Mouse (Mus musculus) limb, embryonic 13.5 days (tissue): ENCODE results near the gene Serinc2. TPM values are rescaled to one million over a fixed set of nuclear protein-coding genes. Genes with fewer than 3 reads are reported as not detected.

Experiments
- ATAC-seq: fragments of 200-750 bp; cut with Nextera tagmentation; 2 replicates; pipeline ENCODE4 v1.8.0; 2017; ENCODE audit warnings: low read depth, moderate number of reproducible peaks, moderate TSS enrichment; ENCODE audit not compliant: low FRiP score
- H3K27ac ChIP-seq: fragments of 300-500 bp; sonication (generic); 2 replicates; pipeline ENCODE4 v1.5.1; 2015; ENCODE audit warnings: inconsistent platforms, mild to moderate bottlenecking, moderate library complexity
- H3K27me3 ChIP-seq: fragments of 300-500 bp; sonication (generic); 2 replicates; pipeline ENCODE4 v1.6.1; 2015; ENCODE audit warnings: mild to moderate bottlenecking, inconsistent platforms
- H3K36me3 ChIP-seq: fragments of 300-500 bp; sonication (generic); 2 replicates; pipeline ENCODE4 v1.6.1; 2015; ENCODE audit warnings: inconsistent platforms, mild to moderate bottlenecking, moderate library complexity
- H3K4me1 ChIP-seq: fragments of 300-500 bp; sonication (generic); 2 replicates; pipeline ENCODE4 v1.6.1; 2015; ENCODE audit warnings: inconsistent platforms
- H3K4me2 ChIP-seq: fragments of 300-500 bp; sonication (generic); replicated peaks from 2 replicates; pipeline ENCODE4 v1.6.1; 2015; ENCODE audit warnings: inconsistent platforms, mild to moderate bottlenecking, moderate library complexity
- H3K4me3 ChIP-seq: fragments of 300-500 bp; sonication (generic); 2 replicates; pipeline ENCODE4 v1.5.1; 2015; ENCODE audit warnings: moderate library complexity, mild to moderate bottlenecking, inconsistent platforms
- H3K9ac ChIP-seq: fragments of 300-500 bp; sonication (generic); 2 replicates; pipeline ENCODE4 v1.6.1; 2015; ENCODE audit warnings: mild to moderate bottlenecking, inconsistent platforms
- H3K9me3 ChIP-seq: fragments of 300-500 bp; sonication (generic); 2 replicates; pipeline ENCODE4 v1.6.1; 2016; ENCODE audit warnings: inconsistent platforms
- WGBS: fragments of 180-500 bp; shearing (Covaris S2); methylation state at CpG from one replicate; pipeline ENCODE4 v1.1.7; 2015; 5-methylcytosine and 5-hydroxymethylcytosine counted together
- polyA plus RNA-seq: library from polyadenylated mRNA; unstranded; fragments of >200 nt; fragmentation: Nextera tagmentation; extraction: Ambion mirVana; gene quantifications from 2 replicates; pipeline ENCODE4 v1.2.1, GENCODE M21; 2015

The Serinc2 gene
- polyA plus RNA-seq, 1 experiment from 2014 or later = 223 TPM

DNA sequence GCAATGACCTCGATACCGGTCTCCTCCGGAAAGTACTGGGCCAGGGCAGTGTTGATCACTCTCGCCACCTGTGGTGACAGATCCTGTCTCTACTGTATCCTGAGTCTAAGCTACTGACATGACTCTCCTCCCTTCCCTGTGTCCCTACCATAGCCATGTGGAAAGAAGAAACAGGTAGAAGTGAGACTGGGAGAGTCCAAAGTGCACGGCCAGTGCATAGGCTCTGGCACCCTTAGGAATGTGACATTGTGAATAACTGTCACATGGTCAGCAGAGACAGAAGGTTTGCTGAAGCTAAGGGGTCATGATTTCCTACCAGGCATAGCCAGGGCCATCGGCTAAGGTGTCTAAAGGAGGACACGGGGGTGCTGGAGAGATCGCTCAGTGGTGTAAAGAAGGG, 63.6 kb downstream of the Serinc2 start:
- Histone ChIP-seq H3K4me2 (no peak overlapping the region), H3K36me3 (no peaks in the 10 kb centered on the region), H3K4me1 (no peaks in the 10 kb centered on the region), H3K9ac (no peak overlapping the region), H3K9me3 (no peaks in the 10 kb centered on the region), H3K27me3 (no peaks in the 10 kb centered on the region), H3K27ac (no peak overlapping the region), H3K4me3 (no peak overlapping the region)
- WGBS = 89% methylated on average over 8 of the region's 8 CpGs
- no peak for ATAC-seq

DNA sequence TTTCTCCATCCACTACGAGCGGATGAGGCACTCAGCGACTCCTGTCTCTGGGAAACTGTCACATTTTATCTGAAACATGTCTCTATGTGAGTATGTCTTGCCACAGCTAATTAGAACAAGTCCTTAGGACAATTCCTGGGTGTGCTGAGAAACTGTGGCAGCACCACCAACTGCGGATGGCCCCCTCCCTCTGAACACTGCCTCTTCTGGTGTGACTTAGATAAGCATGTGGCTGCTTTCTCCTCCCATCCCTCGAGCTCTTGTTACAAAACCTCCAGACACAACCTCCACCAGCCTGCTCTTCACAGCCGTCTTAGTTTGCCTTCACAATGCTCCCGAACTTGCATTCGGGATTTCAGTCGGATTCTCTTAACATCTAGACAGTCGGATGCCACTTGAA, 65.1 kb downstream of the Serinc2 start:
- ATAC-seq = no peak
- H3K4me1 ChIP-seq = no peaks in the 10 kb centered on the region
- 74% methylated on average over 10 of the region's 10 CpGs for WGBS
- H3K4me2 ChIP-seq = no peak overlapping the region
- no peaks in the 10 kb centered on the region for H3K27me3 ChIP-seq
- H3K9ac ChIP-seq = no peak overlapping the region
- no peak overlapping the region for H3K4me3 ChIP-seq
- H3K27ac ChIP-seq = no peak overlapping the region
- no peaks in the 10 kb centered on the region for H3K36me3 ChIP-seq
- no peaks in the 10 kb centered on the region for H3K9me3 ChIP-seq

DNA sequence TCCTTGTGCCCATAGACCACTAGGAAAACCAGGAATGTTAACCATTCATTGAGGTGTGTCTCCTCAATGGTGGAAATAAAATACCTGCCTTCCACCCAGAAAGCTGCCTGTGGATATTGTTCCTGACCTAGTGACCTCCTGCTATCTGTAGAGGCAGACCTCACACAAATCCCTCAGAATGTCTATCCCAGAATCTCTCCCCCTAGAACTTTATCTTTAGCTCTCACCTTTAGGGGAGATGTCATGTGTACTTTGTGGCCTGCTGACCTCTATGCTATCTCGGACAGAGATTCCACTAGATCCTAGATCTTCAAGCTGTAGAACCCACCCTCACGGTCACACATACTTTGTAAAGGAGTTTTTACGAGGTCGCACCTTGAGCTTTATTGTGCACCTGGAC, 65.8 kb downstream of the Serinc2 start:
- 59% methylated on average over 4 of the region's 4 CpGs for WGBS
- no peak for ATAC-seq
- no peaks in the 10 kb centered on the region for H3K9me3 ChIP-seq
- no peaks in the 10 kb centered on the region for H3K4me1 ChIP-seq
- H3K27ac ChIP-seq = no peak overlapping the region
- no peaks in the 10 kb centered on the region for H3K36me3 ChIP-seq
- H3K4me3 ChIP-seq = no peak overlapping the region
- H3K27me3 ChIP-seq = no peaks in the 10 kb centered on the region
- H3K9ac ChIP-seq = no peak overlapping the region
- no peak overlapping the region for H3K4me2 ChIP-seq

DNA sequence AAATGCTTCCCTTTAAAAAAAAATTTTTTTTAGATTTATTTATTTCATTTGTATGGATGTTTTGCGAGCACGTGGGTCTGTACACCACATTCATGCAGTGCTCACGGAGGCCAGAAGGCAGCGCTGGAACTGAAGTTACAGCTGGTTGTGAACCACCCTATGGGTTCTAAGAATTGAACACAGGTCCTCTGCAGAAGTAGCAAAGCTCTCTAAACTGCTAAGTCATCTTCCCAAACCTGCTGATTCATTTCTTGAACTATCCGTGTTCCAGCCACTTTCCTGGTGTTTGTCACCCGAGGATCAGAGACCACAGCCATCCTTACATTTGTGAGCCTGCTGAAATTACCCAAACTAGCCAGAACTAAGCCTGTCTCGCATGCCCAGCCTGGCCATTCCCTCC, 66.6 kb downstream of the Serinc2 start:
- no peaks in the 10 kb centered on the region for H3K27me3 ChIP-seq
- no peak overlapping the region for H3K4me3 ChIP-seq
- H3K36me3 ChIP-seq = no peaks in the 10 kb centered on the region
- H3K4me2 ChIP-seq = no peak overlapping the region
- H3K27ac ChIP-seq = no peak overlapping the region
- H3K9ac ChIP-seq = no peak overlapping the region
- H3K9me3 ChIP-seq = no peaks in the 10 kb centered on the region
- H3K4me1 ChIP-seq = no peaks in the 10 kb centered on the region
- no peak for ATAC-seq
- WGBS = 68% methylated on average over 7 of the region's 7 CpGs

DNA sequence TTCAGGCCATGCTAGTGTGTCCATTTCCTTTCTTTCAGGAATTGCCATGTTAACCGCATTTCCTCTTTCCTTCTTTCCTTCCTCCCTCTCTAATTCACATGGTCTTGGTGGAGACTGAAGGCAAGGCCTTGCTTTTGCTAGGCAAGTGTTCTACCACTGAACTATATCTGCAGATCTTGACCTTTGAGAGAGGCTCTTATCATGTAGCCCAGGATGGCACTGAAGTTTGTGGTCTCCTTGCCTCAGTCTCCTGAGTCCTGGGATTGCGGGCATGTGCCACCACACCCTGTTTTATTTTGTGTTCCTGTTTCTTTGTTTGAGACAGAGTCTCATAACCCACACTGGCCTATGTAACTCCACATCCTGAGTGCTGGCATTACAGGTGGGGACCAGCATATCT, 67.1 kb downstream of the Serinc2 start:
- no peak for ATAC-seq
- WGBS = 92% methylated on average over 2 of the region's 2 CpGs
- H3K27me3 ChIP-seq = no peaks in the 10 kb centered on the region
- H3K4me3 ChIP-seq = no peak overlapping the region
- no peak overlapping the region for H3K9ac ChIP-seq
- no peak overlapping the region for H3K4me2 ChIP-seq
- no peaks in the 10 kb centered on the region for H3K9me3 ChIP-seq
- H3K4me1 ChIP-seq = no peaks in the 10 kb centered on the region
- H3K27ac ChIP-seq = no peak overlapping the region
- no peaks in the 10 kb centered on the region for H3K36me3 ChIP-seq

Other genes starting within 250 kb of the Serinc2 start
- 64.6 and 65.8 TPM in 2 replicates for gene Col16a1, start 231.4 kb downstream of the Serinc2 start, polyA plus RNA-seq
- gene Pef1, start 176.6 kb downstream of the Serinc2 start, polyA plus RNA-seq = 64.1 and 64.3 TPM in 2 replicates
- not detected in 2 replicates for gene Hcrtr1, start 139.8 kb downstream of the Serinc2 start, polyA plus RNA-seq
- 13.5 and 14.0 TPM in 2 replicates for gene Tinagl1, start 104.1 kb downstream of the Serinc2 start, polyA plus RNA-seq
- gene Gm853, start 56.8 kb downstream of the Serinc2 start, polyA plus RNA-seq = not detected in 2 replicates
- 24.3 and 27.4 TPM in 2 replicates for gene Fabp3, start 29.4 kb upstream of the Serinc2 start, polyA plus RNA-seq
- gene Gm10570, start 29.5 kb upstream of the Serinc2 start, polyA plus RNA-seq = not detected in 2 replicates
- gene Zcchc17, start 80.7 kb upstream of the Serinc2 start, polyA plus RNA-seq = 87.1 and 87.4 TPM in 2 replicates
- gene Snrnp40, start 80.9 kb upstream of the Serinc2 start, polyA plus RNA-seq = 167 and 173 TPM in 2 replicates